Mouse (Mus musculus): ENCODE measurements at regions not wholly inside any gene's neighbourhood (a gene's known extent, or its start where the extent isn't known, plus 50 kb on each side); places are given as distances from the start of the nearest gene placed in this dataset.
A peak's percentile ranks its signal among the peaks of the same experiment; 100 is the strongest.
"Not testable (repeated sequence)": the region's sequence is repeated elsewhere in the genome, so short reads cannot be mapped to it uniquely, and the experiment has no call there.

GRCm38 (mm10) chr5:134046086-134046485, 53.4 kb upstream of the Castor2 start:
- Histone ChIP-seq H3K9me3 (ENCODE audit: control insufficient read depth, low read length) (no peaks in the 10 kb centered on the region), H3K9ac (ENCODE audit: low read length) (no peak overlapping the region), H3K4me3 (ENCODE audit: low read depth, low read length) (no peak overlapping the region), H3K27me3 (ENCODE audit: control insufficient read depth, insufficient read depth, low read length) (no peaks in the 10 kb centered on the region), H3K27ac (ENCODE audit: low read depth, low read length) (no peak overlapping the region), H3K36me3 (ENCODE audit: control insufficient read depth, insufficient read depth, low read length) (no peaks in the 10 kb centered on the region), H3K4me1 (replicated peaks; ENCODE audit: control insufficient read depth, insufficient read depth, low read length) (no peaks in the 10 kb centered on the region; the same call in 1 of the 2 replicates), H3K4me2 (ENCODE audit: low read depth, low read length, severe bottlenecking) (no peak overlapping the region)
- no peak for ATAC-seq (replicated peaks; ENCODE audit: low FRiP score)
- no peak for DNase-seq (ENCODE audit: low spot score)
- 19% methylated on average over 6 of the region's 6 CpGs for WGBS

GRCm38 (mm10) chr5:134042938-134043337, 56.6 kb upstream of the Castor2 start:
- H3K27ac ChIP-seq (ENCODE audit: low read depth, low read length); ATAC-seq (replicated peaks; ENCODE audit: low FRiP score); DNase-seq (ENCODE audit: low spot score); H3K36me3 ChIP-seq (ENCODE audit: control insufficient read depth, insufficient read depth, low read length); H3K27me3 ChIP-seq (ENCODE audit: control insufficient read depth, insufficient read depth, low read length); H3K9me3 ChIP-seq (ENCODE audit: control insufficient read depth, low read length); H3K4me2 ChIP-seq (ENCODE audit: low read depth, low read length, severe bottlenecking); H3K9ac ChIP-seq (ENCODE audit: low read length); H3K4me1 ChIP-seq (replicated peaks; ENCODE audit: control insufficient read depth, insufficient read depth, low read length); H3K4me3 ChIP-seq (ENCODE audit: low read depth, low read length): not testable (repeated sequence)
- 90% methylated on average over 1 of the region's 2 CpGs for WGBS

GRCm38 (mm10) chr5:134027316-134027966, 72.1 kb upstream of the Castor2 start:
- Histone ChIP-seq H3K36me3 (ENCODE audit: control insufficient read depth, insufficient read depth, low read length) (no peaks in the 10 kb centered on the region), H3K4me2 (ENCODE audit: low read depth, low read length, severe bottlenecking) (no peak overlapping the region), H3K9me3 (ENCODE audit: control insufficient read depth, low read length) (no peaks in the 10 kb centered on the region), H3K27ac (ENCODE audit: low read depth, low read length) (no peak overlapping the region), H3K4me3 (ENCODE audit: low read depth, low read length) (no peak overlapping the region), H3K4me1 (replicated peaks; ENCODE audit: control insufficient read depth, insufficient read depth, low read length) (no peaks in the 10 kb centered on the region), H3K27me3 (ENCODE audit: control insufficient read depth, insufficient read depth, low read length) (no peaks in the 10 kb centered on the region), H3K9ac (ENCODE audit: low read length) (no peak overlapping the region)
- 57% methylated on average over 11 of the region's 11 CpGs for WGBS
- DNase-seq (ENCODE audit: low spot score) (no peak), ATAC-seq (replicated peaks; ENCODE audit: low FRiP score) (no peak)

- WGBS: 64% methylated on average over 13 of the region's 13 CpGs
- Histone ChIP-seq H3K9ac (ENCODE audit: low read length) (no peak overlapping the region), H3K27me3 (ENCODE audit: control insufficient read depth, insufficient read depth, low read length) (no peaks in the 10 kb centered on the region), H3K27ac (ENCODE audit: low read depth, low read length) (peak overlapping the region; percentile 53; the same call in 1 of the 2 replicates), H3K4me3 (ENCODE audit: low read depth, low read length) (no peak overlapping the region), H3K4me2 (ENCODE audit: low read depth, low read length, severe bottlenecking) (no peak overlapping the region), H3K9me3 (ENCODE audit: control insufficient read depth, low read length) (no peaks in the 10 kb centered on the region; the same call in 1 of the 2 replicates), H3K36me3 (ENCODE audit: control insufficient read depth, insufficient read depth, low read length) (no peaks in the 10 kb centered on the region), H3K4me1 (replicated peaks; ENCODE audit: control insufficient read depth, insufficient read depth, low read length) (no peaks in the 10 kb centered on the region)
- DNase-seq (ENCODE audit: low spot score) (no peak), ATAC-seq (replicated peaks; ENCODE audit: low FRiP score) (0 out of 2 replicates have a peak, but pooled peaks have one; percentile 46)
These were observed 79.7 kb upstream of the Castor2 start for GRCm38 (mm10) chr5:134019651-134020432.

- Histone ChIP-seq H3K36me3 (ENCODE audit: control insufficient read depth, insufficient read depth, low read length) (no peaks in the 10 kb centered on the region), H3K4me1 (replicated peaks; ENCODE audit: control insufficient read depth, insufficient read depth, low read length) (no peaks in the 10 kb centered on the region), H3K9me3 (ENCODE audit: control insufficient read depth, low read length) (no peaks in the 10 kb centered on the region; the same call in 1 of the 2 replicates), H3K27ac (ENCODE audit: low read depth, low read length) (no peak overlapping the region), H3K4me3 (ENCODE audit: low read depth, low read length) (no peak overlapping the region), H3K9ac (ENCODE audit: low read length) (no peak overlapping the region), H3K4me2 (ENCODE audit: low read depth, low read length, severe bottlenecking) (no peak overlapping the region), H3K27me3 (ENCODE audit: control insufficient read depth, insufficient read depth, low read length) (no peaks in the 10 kb centered on the region)
- DNase-seq (ENCODE audit: low spot score): peak; percentile 61
- ATAC-seq (replicated peaks; ENCODE audit: low FRiP score): no peak
- WGBS: 63% methylated on average over 13 of the region's 13 CpGs
These were observed 85.0 kb upstream of the Castor2 start for GRCm38 (mm10) chr5:134014257-134015163.

GRCm38 (mm10) chr5:134013206-134013605, 86.3 kb upstream of the Castor2 start:
- Histone ChIP-seq H3K4me1 (replicated peaks; ENCODE audit: control insufficient read depth, insufficient read depth, low read length) (no peaks in the 10 kb centered on the region), H3K36me3 (ENCODE audit: control insufficient read depth, insufficient read depth, low read length) (no peaks in the 10 kb centered on the region), H3K4me3 (ENCODE audit: low read depth, low read length) (no peak overlapping the region), H3K9me3 (ENCODE audit: control insufficient read depth, low read length) (no peaks in the 10 kb centered on the region; the same call in 1 of the 2 replicates), H3K27me3 (ENCODE audit: control insufficient read depth, insufficient read depth, low read length) (no peaks in the 10 kb centered on the region; the same call in 1 of the 2 replicates), H3K9ac (ENCODE audit: low read length) (no peak overlapping the region), H3K4me2 (ENCODE audit: low read depth, low read length, severe bottlenecking) (no peak overlapping the region), H3K27ac (ENCODE audit: low read depth, low read length) (no peak overlapping the region)
- no peak for DNase-seq (ENCODE audit: low spot score)
- WGBS: 85% methylated on average over 8 of the region's 8 CpGs
- ATAC-seq (replicated peaks; ENCODE audit: low FRiP score): no peak

- Histone ChIP-seq H3K36me3 (ENCODE audit: control insufficient read depth, insufficient read depth, low read length) (no peaks in the 10 kb centered on the region), H3K4me2 (ENCODE audit: low read depth, low read length, severe bottlenecking) (no peak overlapping the region), H3K9ac (ENCODE audit: low read length) (no peak overlapping the region), H3K4me1 (replicated peaks; ENCODE audit: control insufficient read depth, insufficient read depth, low read length) (peaks cover 4% of the 10 kb centered on the region; the same call in 1 of the 2 replicates), H3K27ac (ENCODE audit: low read depth, low read length) (no peak overlapping the region), H3K9me3 (ENCODE audit: control insufficient read depth, low read length) (no peaks in the 10 kb centered on the region), H3K27me3 (ENCODE audit: control insufficient read depth, insufficient read depth, low read length) (no peaks in the 10 kb centered on the region; the same call in 1 of the 2 replicates), H3K4me3 (ENCODE audit: low read depth, low read length) (no peak overlapping the region)
- WGBS: 81% methylated on average over 14 of the region's 14 CpGs
- no peak for ATAC-seq (replicated peaks; ENCODE audit: low FRiP score)
- no peak for DNase-seq (ENCODE audit: low spot score)
These were observed 89.7 kb upstream of the Castor2 start for GRCm38 (mm10) chr5:134009843-134010242.

GRCm38 (mm10) chr5:134007127-134007771, 92.3 kb upstream of the Castor2 start:
- Histone ChIP-seq H3K27me3 (ENCODE audit: control insufficient read depth, insufficient read depth, low read length) (no peaks in the 10 kb centered on the region; the same call in 1 of the 2 replicates), H3K36me3 (ENCODE audit: control insufficient read depth, insufficient read depth, low read length) (no peaks in the 10 kb centered on the region), H3K9ac (ENCODE audit: low read length) (no peak overlapping the region), H3K4me2 (ENCODE audit: low read depth, low read length, severe bottlenecking) (no peak overlapping the region), H3K4me1 (replicated peaks; ENCODE audit: control insufficient read depth, insufficient read depth, low read length) (peaks cover 4% of the 10 kb centered on the region; the same call in 1 of the 2 replicates), H3K4me3 (ENCODE audit: low read depth, low read length) (no peak overlapping the region), H3K9me3 (ENCODE audit: control insufficient read depth, low read length) (no peaks in the 10 kb centered on the region), H3K27ac (ENCODE audit: low read depth, low read length) (no peak overlapping the region)
- WGBS: 25% methylated on average over 3 of the region's 3 CpGs
- DNase-seq (ENCODE audit: low spot score) (peak; percentile 68), ATAC-seq (replicated peaks; ENCODE audit: low FRiP score) (peak; percentile 63)

All from forebrain, embryonic 11.5 days (tissue).